Mouse (Mus musculus) left cerebral cortex, adult 2 months (tissue): ENCODE measurements around the gene Pde10a. TPM values are rescaled to one million over a fixed set of nuclear protein-coding genes. Genes with fewer than 3 reads are reported as not detected.

Experiments
- DNase-seq, 2 experiments: peaks; one replicate each; pipeline ENCODE4 v3.0.0; 2021 to 2022; ENCODE audit warnings: low spot score in 2 of 2, mixed read lengths in 1 of 2; ENCODE audit errors: extremely low spot score in 1 of 2
- H3K27ac ChIP-seq: fragments of 200-600 bp; 2 replicates; pipeline ENCODE4 v1.8.1; 2022
- H3K4me3 ChIP-seq: fragments of 200-600 bp; 2 replicates; pipeline ENCODE4 v1.8.1; 2022
- CTCF ChIP-seq: fragments of 200-600 bp; IDR thresholded peaks from 2 replicates; pipeline ENCODE4 v1.8.1; 2022; ENCODE audit warnings: antibody characterized with exemption, mild to moderate bottlenecking, moderate library complexity
- intact Hi-C: fragments of 180-260 bp; cut with DNase I; formaldehyde crosslinking; loops from one replicate; pipeline ENCODE4 v1.15.1; 2025
- total RNA-seq, 2 experiments: library from RNA; stranded (reverse); gene quantifications; 2 replicates each; pipeline ENCODE4 v1.2.3; 2021

Gene Pde10a
- total RNA-seq, 2 experiments from 2014 or later, result 78.0 to 113 TPM

- intact Hi-C loops, result loop anchor here (5.0 kb wide), 1 partner anchor 65 kb away; no protein-coding TSS in a partner anchor
These were observed 1.7 kb downstream of the Pde10a start for GRCm38 (mm10) chr17:8526815-8527261.

GRCm38 (mm10) chr17:8528641-8529040 is 3.5 kb downstream of the Pde10a start:
- Histone ChIP-seq H3K27ac (no peak overlapping the region), H3K4me3 (no peak overlapping the region; the same call in 1 of the 2 replicates)
- intact Hi-C loops, result loop anchor here (5.0 kb wide), 1 partner anchor 64 kb away; no protein-coding TSS in a partner anchor
- no peak for TF ChIP-seq CTCF
- DNase-seq, result no peak

More at GRCm38 (mm10) chr17:8526815-8527261, 1.7 kb downstream of the Pde10a start:
- Histone ChIP-seq H3K27ac (peak overlapping the region; percentile 92), H3K4me3 (peak overlapping the region; percentile 67)
- peak; percentile 23 to 59 for DNase-seq
- TF ChIP-seq CTCF, result no peak

- H3K27ac ChIP-seq, result no peak overlapping the region
- TF ChIP-seq CTCF, result no peak
- DNase-seq, result no peak
- intact Hi-C loops, result no loop called here
- no peak overlapping the region for H3K4me3 ChIP-seq
These were observed 7.4 kb downstream of the Pde10a start for GRCm38 (mm10) chr17:8532609-8533008.

GRCm38 (mm10) chr17:8533828-8534227 is 8.7 kb downstream of the Pde10a start:
- peak; percentile 40 for TF ChIP-seq CTCF
- intact Hi-C loops, result no loop called here

GRCm38 (mm10) chr17:8536522-8536921 is 11.3 kb downstream of the Pde10a start:
- intact Hi-C loops, result no loop called here
- Histone ChIP-seq H3K4me3 (no peak overlapping the region), H3K27ac (no peak overlapping the region)
- DNase-seq, result no peak
- no peak for TF ChIP-seq CTCF

More at GRCm38 (mm10) chr17:8533828-8534227, 8.7 kb downstream of the Pde10a start:
- H3K27ac ChIP-seq, result no peak overlapping the region
- no peak for DNase-seq
- no peak overlapping the region for H3K4me3 ChIP-seq

- TF ChIP-seq CTCF, result peak; percentile 35
- intact Hi-C loops, result no loop called here
- Histone ChIP-seq H3K4me3 (no peak overlapping the region), H3K27ac (no peak overlapping the region)
- DNase-seq, result no peak
These were observed 12.9 kb downstream of the Pde10a start for GRCm38 (mm10) chr17:8538102-8538501.

- Histone ChIP-seq H3K27ac (no peak overlapping the region), H3K4me3 (no peak overlapping the region)
- intact Hi-C loops, result no loop called here
- TF ChIP-seq CTCF, result no peak
- no peak for DNase-seq
These were observed 16.9 kb downstream of the Pde10a start for GRCm38 (mm10) chr17:8541974-8542538.

GRCm38 (mm10) chr17:8546366-8546765 is 21.2 kb downstream of the Pde10a start:
- TF ChIP-seq CTCF, result no peak
- Histone ChIP-seq H3K27ac (no peak overlapping the region), H3K4me3 (no peak overlapping the region)
- intact Hi-C loops, result no loop called here
- DNase-seq, result no peak

- H3K27ac ChIP-seq, result no peak overlapping the region
- intact Hi-C loops, result no loop called here
- no peak for DNase-seq
- peak; percentile 33 for TF ChIP-seq CTCF
- no peak overlapping the region for H3K4me3 ChIP-seq
These were observed 23.6 kb downstream of the Pde10a start for GRCm38 (mm10) chr17:8548733-8549132.

GRCm38 (mm10) chr17:8551641-8552040 is 26.5 kb downstream of the Pde10a start:
- H3K27ac ChIP-seq, result no peak overlapping the region
- no peak for TF ChIP-seq CTCF
- DNase-seq, result no peak
- intact Hi-C loops, result no loop called here
- no peak overlapping the region for H3K4me3 ChIP-seq

- intact Hi-C loops, result no loop called here
These were observed 27.3 kb downstream of the Pde10a start for GRCm38 (mm10) chr17:8552346-8553035.

GRCm38 (mm10) chr17:8553601-8554000 is 28.4 kb downstream of the Pde10a start:
- Histone ChIP-seq H3K4me3 (no peak overlapping the region), H3K27ac (no peak overlapping the region)
- intact Hi-C loops, result no loop called here
- no peak for TF ChIP-seq CTCF
- DNase-seq, result no peak

More at GRCm38 (mm10) chr17:8552346-8553035, 27.3 kb downstream of the Pde10a start:
- no peak for DNase-seq
- TF ChIP-seq CTCF, result no peak
- no peak overlapping the region for H3K4me3 ChIP-seq
- H3K27ac ChIP-seq, result no peak overlapping the region

GRCm38 (mm10) chr17:8554219-8554618 is 29.0 kb downstream of the Pde10a start:
- intact Hi-C loops, result no loop called here
- TF ChIP-seq CTCF, result no peak
- no peak for DNase-seq
- H3K4me3 ChIP-seq, result no peak overlapping the region
- H3K27ac ChIP-seq, result no peak overlapping the region
